Mouse (Mus musculus) forebrain, embryonic 12.5 days (tissue): ENCODE data around the gene Btbd18. TPM values are rescaled to one million over a fixed set of nuclear protein-coding genes. Genes with fewer than 3 reads are reported as not detected.
"Not testable (repeated sequence)": the region's sequence is repeated elsewhere in the genome, so short reads cannot be mapped to it uniquely, and the experiment has no call there.

ENCODE experiments used
- ATAC-seq: fragments of 200-750 bp; cut with Nextera tagmentation; 2 replicates; pipeline ENCODE4 v1.8.0; 2017; ENCODE audit warnings: moderate TSS enrichment; ENCODE audit not compliant: low FRiP score
- H3K27ac ChIP-seq: fragments of 300-500 bp; sonication (generic); 2 replicates; pipeline ENCODE4 v1.5.1; 2016; ENCODE audit warnings: mild to moderate bottlenecking
- H3K27me3 ChIP-seq: fragments of 300-500 bp; sonication (generic); 2 replicates; pipeline ENCODE4 v1.6.1; 2016; ENCODE audit warnings: mild to moderate bottlenecking
- H3K36me3 ChIP-seq: fragments of 300-500 bp; sonication (generic); replicated peaks from 2 replicates; pipeline ENCODE4 v1.6.1; 2016; ENCODE audit warnings: mild to moderate bottlenecking
- H3K4me1 ChIP-seq: fragments of 300-500 bp; sonication (generic); 2 replicates; pipeline ENCODE4 v1.6.1; 2016
- H3K4me2 ChIP-seq: fragments of 300-500 bp; sonication (generic); 2 replicates; pipeline ENCODE4 v1.6.1; 2016; ENCODE audit warnings: mild to moderate bottlenecking, moderate library complexity
- H3K4me3 ChIP-seq: fragments of 300-500 bp; sonication (generic); replicated peaks from 2 replicates; pipeline ENCODE4 v1.5.1; 2016; ENCODE audit warnings: mild to moderate bottlenecking
- H3K9ac ChIP-seq: fragments of 300-500 bp; sonication (generic); 2 replicates; pipeline ENCODE4 v1.6.1; 2016; ENCODE audit warnings: mild to moderate bottlenecking
- H3K9me3 ChIP-seq: fragments of 300-500 bp; sonication (generic); 2 replicates; pipeline ENCODE4 v1.6.1; 2016
- WGBS: fragments of 180-500 bp; shearing (Covaris S2); methylation state at CpG from one replicate; pipeline ENCODE4 v1.1.7; 2016; 5-methylcytosine and 5-hydroxymethylcytosine counted together
- polyA plus RNA-seq: library from polyadenylated mRNA; unstranded; fragments of >200 nt; fragmentation: Nextera tagmentation; extraction: Ambion mirVana; gene quantifications from 2 replicates; pipeline ENCODE4 v1.2.1, GENCODE M21; 2016

Gene Btbd18
- polyA plus RNA-seq, 1 experiment from 2014 or later, result 0.33 TPM

GRCm38 (mm10) chr2:84650464-84651195 is 8.2 kb upstream of the Btbd18 start, which contains the start of gene Ctnnd1:
TSS of gene Ctnnd1 (minus strand) at chr2:84650765.
- Histone ChIP-seq H3K9ac (peak within 1 kb of the TSS; percentile 80), H3K4me3 (peak within 1 kb of the TSS; percentile 65), H3K4me1 (peaks cover 18% of the 10 kb centered on the region), H3K27me3 (no peaks in the 10 kb centered on the region), H3K4me2 (peak within 1 kb of the TSS; percentile 80), H3K27ac (peak within 1 kb of the TSS; percentile 94), H3K9me3 (no peaks in the 10 kb centered on the region), H3K36me3 (no peaks in the 10 kb centered on the region)
- ATAC-seq, result peak; percentile 98
- under 1% methylated on average over 15 of the region's 15 CpGs for WGBS

GRCm38 (mm10) chr2:84653354-84653753 is 5.5 kb upstream of the Btbd18 start:
- no peak overlapping the region for H3K27ac ChIP-seq
- H3K4me3 ChIP-seq, result no peak overlapping the region
- H3K36me3 ChIP-seq, result no peaks in the 10 kb centered on the region
- no peak overlapping the region for H3K4me2 ChIP-seq
- H3K9ac ChIP-seq, result no peak overlapping the region
- H3K9me3 ChIP-seq, result no peaks in the 10 kb centered on the region
- no peak for ATAC-seq
- no peaks in the 10 kb centered on the region for H3K27me3 ChIP-seq
- H3K4me1 ChIP-seq, result peaks cover 7% of the 10 kb centered on the region

GRCm38 (mm10) chr2:84655864-84656263 is 3.0 kb upstream of the Btbd18 start:
- Histone ChIP-seq H3K4me1 (no peaks in the 10 kb centered on the region), H3K9ac (no peak overlapping the region), H3K4me2 (no peak overlapping the region), H3K9me3 (no peaks in the 10 kb centered on the region), H3K27me3 (no peaks in the 10 kb centered on the region), H3K36me3 (no peaks in the 10 kb centered on the region), H3K4me3 (no peak overlapping the region), H3K27ac (no peak overlapping the region)
- ATAC-seq, result no peak
- 82% methylated on average over 1 of the region's 1 CpGs for WGBS

GRCm38 (mm10) chr2:84660253-84660652 is 1.4 kb downstream of the Btbd18 start:
- WGBS, result 67% methylated on average over 3 of the region's 3 CpGs

GRCm38 (mm10) chr2:84662866-84663265 is 4.0 kb downstream of the Btbd18 start:
- Histone ChIP-seq H3K27ac (no peak overlapping the region), H3K4me1 (no peaks in the 10 kb centered on the region), H3K4me3 (no peak overlapping the region), H3K36me3 (no peaks in the 10 kb centered on the region; the same call in 1 of the 2 replicates), H3K27me3 (no peaks in the 10 kb centered on the region), H3K4me2 (no peak overlapping the region), H3K9ac (no peak overlapping the region), H3K9me3 (no peaks in the 10 kb centered on the region)
- ATAC-seq, result no peak
- 21% methylated on average over 2 of the region's 2 CpGs for whole genome bisulfite sequencing

More at GRCm38 (mm10) chr2:84660253-84660652, 1.4 kb downstream of the Btbd18 start:
- no peak overlapping the region for H3K27ac ChIP-seq
- H3K4me1 ChIP-seq, result no peaks in the 10 kb centered on the region
- H3K27me3 ChIP-seq, result no peaks in the 10 kb centered on the region
- no peak overlapping the region for H3K4me2 ChIP-seq
- H3K36me3 ChIP-seq, result no peaks in the 10 kb centered on the region
- no peaks in the 10 kb centered on the region for H3K9me3 ChIP-seq
- H3K4me3 ChIP-seq, result no peak overlapping the region
- ATAC-seq, result no peak
- H3K9ac ChIP-seq, result no peak overlapping the region

- H3K4me3 ChIP-seq, result no peak overlapping the region
- no peak for ATAC-seq
- no peaks in the 10 kb centered on the region for H3K9me3 ChIP-seq
- no peak overlapping the region for H3K9ac ChIP-seq
- no peak overlapping the region for H3K27ac ChIP-seq
- H3K4me2 ChIP-seq, result no peak overlapping the region
- peaks cover 13% of the 10 kb centered on the region for H3K36me3 ChIP-seq
- no peaks in the 10 kb centered on the region for H3K27me3 ChIP-seq
- WGBS, result 73% methylated on average over 12 of the region's 12 CpGs
- peaks cover 12% of the 10 kb centered on the region for H3K4me1 ChIP-seq
Measured at GRCm38 (mm10) chr2:84666081-84666480, 7.2 kb downstream of the Btbd18 start.

- Histone ChIP-seq H3K9me3 (no peaks in the 10 kb centered on the region), H3K36me3 (peaks cover 37% of the 10 kb centered on the region), H3K4me3 (peak overlapping the region; percentile 86), H3K4me1 (peaks cover 12% of the 10 kb centered on the region), H3K27me3 (no peaks in the 10 kb centered on the region), H3K27ac (peak overlapping the region; percentile 97), H3K9ac (peak overlapping the region; percentile 95), H3K4me2 (peak overlapping the region; percentile 66)
- peak; percentile 79 for ATAC-seq
- 2% methylated on average over 38 of the region's 39 CpGs for WGBS
Measured at GRCm38 (mm10) chr2:84669828-84670568, 11.1 kb downstream of the Btbd18 start.

- H3K27me3 ChIP-seq, result no peaks in the 10 kb centered on the region
- peak; percentile 98 for ATAC-seq
- peaks cover 42% of the 10 kb centered on the region for H3K36me3 ChIP-seq
- peaks cover 12% of the 10 kb centered on the region for H3K4me1 ChIP-seq
- no peaks in the 10 kb centered on the region for H3K9me3 ChIP-seq
- H3K27ac ChIP-seq, result peak within 1 kb of the TSS; percentile 97
- peak within 1 kb of the TSS; percentile 66 for H3K4me2 ChIP-seq
- peak within 1 kb of the TSS; percentile 86 for H3K4me3 ChIP-seq
- H3K9ac ChIP-seq, result peak within 1 kb of the TSS; percentile 95
- WGBS, result under 1% methylated on average over 20 of the region's 20 CpGs
Measured at GRCm38 (mm10) chr2:84670569-84670933, 11.7 kb downstream of the Btbd18 start, which contains the start of gene Selenoh. TSS of gene Selenoh (minus strand) at chr2:84670770.

- not testable (repeated sequence) for H3K27ac ChIP-seq, H3K4me3 ChIP-seq, H3K9ac ChIP-seq, H3K9me3 ChIP-seq, ATAC-seq, H3K27me3 ChIP-seq
- H3K4me2 ChIP-seq, result peak overlapping the region; percentile 66
- WGBS, result 52% methylated on average over 4 of the region's 5 CpGs
- peaks cover 12% of the 10 kb centered on the region for H3K4me1 ChIP-seq
- H3K36me3 ChIP-seq, result peaks cover 47% of the 10 kb centered on the region
Measured at GRCm38 (mm10) chr2:84671535-84671934, 12.7 kb downstream of the Btbd18 start.

GRCm38 (mm10) chr2:84677270-84677967 is 18.5 kb downstream of the Btbd18 start:
- H3K9me3 ChIP-seq, result no peaks in the 10 kb centered on the region
- ATAC-seq, result peak; percentile 34
- peak overlapping the region; percentile 68 for H3K9ac ChIP-seq
- H3K27me3 ChIP-seq, result no peaks in the 10 kb centered on the region
- H3K36me3 ChIP-seq, result peaks cover 33% of the 10 kb centered on the region
- peak overlapping the region; percentile 68 for H3K27ac ChIP-seq
- WGBS, result 10% methylated on average over 22 of the region's 22 CpGs
- H3K4me1 ChIP-seq, result peaks cover 17% of the 10 kb centered on the region
- H3K4me2 ChIP-seq, result peak overlapping the region; percentile 61
- peak overlapping the region; percentile 84 for H3K4me3 ChIP-seq

- ATAC-seq, result peak; percentile 100
- WGBS, result under 1% methylated on average over 44 of the region's 44 CpGs
- Histone ChIP-seq H3K9me3 (no peaks in the 10 kb centered on the region), H3K4me2 (peak within 1 kb of the TSS; percentile 80), H3K27ac (peak within 1 kb of the TSS; percentile 68), H3K9ac (peak within 1 kb of the TSS; percentile 85), H3K4me3 (peak within 1 kb of the TSS; percentile 84), H3K36me3 (peaks cover 30% of the 10 kb centered on the region), H3K27me3 (no peaks in the 10 kb centered on the region), H3K4me1 (peaks cover 17% of the 10 kb centered on the region)
Measured at GRCm38 (mm10) chr2:84677968-84678880, 19.3 kb downstream of the Btbd18 start, which contains the start of the genes Gm28635 and Med19. TSS of gene Gm28635 (minus strand) at chr2:84678041. TSS of gene Med19 (plus strand) at chr2:84678402.
